Mouse (Mus musculus) midbrain, postnatal 0 days (tissue): ENCODE measurements at regions not wholly inside any gene's neighbourhood (a gene's known extent, or its start where the extent isn't known, plus 50 kb on each side); places are given as distances from the start of the nearest gene placed in this dataset.

Experiments
- ATAC-seq: fragments of 200-750 bp; cut with Nextera tagmentation; 2 replicates; pipeline ENCODE4 v1.8.0; 2017; ENCODE audit warnings: moderate number of reproducible peaks, mild to moderate bottlenecking, moderate TSS enrichment, moderate library complexity; ENCODE audit not compliant: low FRiP score
- DNase-seq: peaks from one replicate; pipeline ENCODE4 v3.0.0-alpha.2; 2015; ENCODE audit warnings: low spot score
- H3K27ac ChIP-seq: fragments of 300-500 bp; sonication (generic); 2 replicates; pipeline ENCODE4 v1.5.1; 2014; ENCODE audit warnings: low read depth, mild to moderate bottlenecking, low read length, mixed read lengths
- H3K27me3 ChIP-seq: fragments of 300-500 bp; sonication (generic); 2 replicates; pipeline ENCODE4 v1.6.1; 2014; ENCODE audit warnings: low read length, control low read depth, mixed read lengths; ENCODE audit not compliant: insufficient read depth
- H3K36me3 ChIP-seq: fragments of 300-500 bp; sonication (generic); 2 replicates; pipeline ENCODE4 v1.6.1; 2014; ENCODE audit warnings: low read length, control low read depth, mixed read lengths; ENCODE audit not compliant: insufficient read depth
- H3K4me1 ChIP-seq: fragments of 300-500 bp; sonication (generic); 2 replicates; pipeline ENCODE4 v1.6.1; 2014; ENCODE audit warnings: mild to moderate bottlenecking, control low read depth, antibody characterized with exemption, low read length, mixed read lengths; ENCODE audit not compliant: insufficient read depth
- H3K4me2 ChIP-seq: fragments of 300-500 bp; sonication (generic); 2 replicates; pipeline ENCODE4 v1.6.1; 2014; ENCODE audit warnings: low read depth, mild to moderate bottlenecking, low read length, mixed read lengths; ENCODE audit not compliant: poor library complexity, severe bottlenecking
- H3K4me3 ChIP-seq: fragments of 300-500 bp; sonication (generic); 2 replicates; pipeline ENCODE4 v1.5.1; 2014; ENCODE audit warnings: low read depth, mild to moderate bottlenecking, low read length, moderate library complexity
- H3K9ac ChIP-seq: fragments of 300-500 bp; sonication (generic); replicated peaks from 2 replicates; pipeline ENCODE4 v1.6.1; 2014; ENCODE audit warnings: mild to moderate bottlenecking, low read length, moderate library complexity, mixed read lengths; ENCODE audit not compliant: poor library complexity, severe bottlenecking
- H3K9me3 ChIP-seq: fragments of 300-500 bp; sonication (generic); 2 replicates; pipeline ENCODE4 v1.6.1; 2016; ENCODE audit warnings: low read length, control low read depth
- CTCF ChIP-seq: IDR thresholded peaks from 2 replicates; pipeline ENCODE4 v1.5.1; 2016; ENCODE audit warnings: antibody characterized with exemption, mild to moderate bottlenecking
- WGBS: fragments of 180-500 bp; shearing (Covaris S2); extraction: QIAGEN DNeasy Blood & Tissue Kit; methylation state at CpG from one replicate; pipeline ENCODE4 v1.1.7; 2014; 5-methylcytosine and 5-hydroxymethylcytosine counted together

- Histone ChIP-seq H3K27ac (no peak overlapping the region), H3K4me3 (no peak overlapping the region), H3K9ac (no peak overlapping the region), H3K27me3 (no peaks in the 10 kb centered on the region), H3K4me2 (no peak overlapping the region), H3K36me3 (no peaks in the 10 kb centered on the region), H3K9me3 (no peaks in the 10 kb centered on the region), H3K4me1 (no peaks in the 10 kb centered on the region; the same call in 1 of the 2 replicates)
- no peak for TF ChIP-seq CTCF
- DNase-seq: no peak
- WGBS: 28% methylated on average over 3 of the region's 3 CpGs
- ATAC-seq: no peak
Measured at GRCm38 (mm10) chr8:46920071-46920470, 66.6 kb upstream of the Enpp6 start.

DNA sequence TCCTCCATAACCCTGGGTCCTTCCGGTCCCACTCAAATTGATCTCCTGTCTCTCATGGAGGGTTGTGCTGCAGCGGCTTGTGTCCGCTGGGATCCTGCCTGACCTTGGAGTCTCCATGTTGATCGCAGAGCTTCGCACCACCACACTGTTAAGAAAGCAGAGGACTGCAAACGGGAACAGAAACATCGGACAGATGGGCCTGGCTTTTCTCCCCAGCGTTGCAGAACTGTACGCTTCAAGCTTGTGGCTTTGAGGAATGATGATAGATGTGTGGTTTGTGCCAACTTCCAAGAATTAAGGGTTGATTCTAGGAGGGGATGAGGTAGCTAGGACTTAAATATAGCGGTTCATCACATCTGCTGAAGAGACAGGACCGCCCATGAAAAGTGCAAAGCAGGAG is 65.6 kb upstream of the Enpp6 start:
- Histone ChIP-seq H3K4me3 (no peak overlapping the region), H3K27me3 (no peaks in the 10 kb centered on the region), H3K4me2 (no peak overlapping the region), H3K9ac (no peak overlapping the region), H3K36me3 (no peaks in the 10 kb centered on the region), H3K27ac (no peak overlapping the region), H3K4me1 (no peaks in the 10 kb centered on the region; the same call in 1 of the 2 replicates), H3K9me3 (no peaks in the 10 kb centered on the region)
- ATAC-seq: no peak
- DNase-seq: no peak
- TF ChIP-seq CTCF: no peak
- 98% methylated on average over 11 of the region's 11 CpGs for WGBS

DNA sequence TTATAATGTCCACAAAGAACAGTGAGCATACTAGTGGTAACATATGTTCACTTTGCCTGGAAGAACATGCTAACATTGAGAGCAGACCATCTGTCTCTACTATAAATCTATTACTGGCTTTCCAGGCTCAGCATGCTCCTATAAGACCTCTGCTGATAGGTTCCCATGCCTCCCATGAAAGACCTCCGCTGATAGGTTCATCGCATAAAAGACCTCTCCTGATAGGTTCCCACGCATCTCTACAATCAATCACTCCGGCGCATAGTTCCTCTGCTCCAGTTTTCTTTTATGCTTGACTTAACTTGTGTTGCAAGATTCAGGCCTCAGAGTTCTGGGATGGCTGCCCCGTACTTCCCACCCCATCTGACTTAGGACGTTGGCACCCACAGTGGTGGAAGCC is 65.1 kb upstream of the Enpp6 start:
- 91% methylated on average over 7 of the region's 7 CpGs for WGBS
- Histone ChIP-seq H3K4me3 (no peak overlapping the region), H3K36me3 (no peaks in the 10 kb centered on the region), H3K27me3 (no peaks in the 10 kb centered on the region), H3K9ac (no peak overlapping the region), H3K4me1 (no peaks in the 10 kb centered on the region; the same call in 1 of the 2 replicates), H3K9me3 (no peaks in the 10 kb centered on the region), H3K4me2 (no peak overlapping the region), H3K27ac (no peak overlapping the region)
- peak; percentile 60 for DNase-seq
- TF ChIP-seq CTCF: no peak
- ATAC-seq: no peak

DNA sequence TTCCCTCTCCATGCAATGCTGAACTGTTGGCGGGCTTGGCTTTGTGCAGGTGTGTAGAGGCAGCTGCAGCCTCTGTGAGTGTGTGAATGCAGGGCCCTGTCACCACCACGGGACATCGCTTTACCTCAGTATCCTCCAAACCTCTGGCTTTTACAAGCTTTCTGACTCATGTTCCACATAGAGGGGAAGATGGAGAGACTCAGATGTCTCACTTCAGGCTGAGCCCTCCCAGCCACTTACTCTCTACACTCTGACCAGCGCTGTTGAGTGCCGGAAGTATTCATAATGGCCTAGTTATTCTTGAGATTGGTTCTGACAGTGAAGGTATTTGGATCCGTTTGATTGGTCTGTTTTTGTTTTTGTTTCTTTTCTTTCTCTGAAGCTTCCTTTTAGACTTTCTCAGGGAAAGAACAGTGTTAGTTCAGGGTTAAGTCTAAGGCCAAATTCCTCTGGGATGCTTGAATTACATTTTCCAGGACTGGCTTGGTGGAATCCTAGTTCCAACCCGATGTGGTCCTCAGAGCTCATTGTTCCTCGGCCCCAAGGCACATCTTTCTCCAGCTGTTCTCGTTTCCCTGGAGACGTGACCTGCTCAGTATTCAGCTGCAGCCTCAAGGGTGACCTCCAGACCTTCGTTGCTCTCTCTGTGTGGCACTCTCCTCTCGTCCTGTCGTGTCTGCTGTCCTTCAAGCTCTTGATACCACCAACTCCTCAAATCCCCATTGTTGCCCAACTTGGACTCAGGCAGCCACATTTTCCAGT is 61.7 kb upstream of the Enpp6 start:
- ATAC-seq: no peak
- DNase-seq: no peak
- Histone ChIP-seq H3K9ac (no peak overlapping the region), H3K4me1 (no peaks in the 10 kb centered on the region; the same call in 1 of the 2 replicates), H3K27ac (no peak overlapping the region), H3K4me3 (no peak overlapping the region), H3K4me2 (no peak overlapping the region), H3K27me3 (no peaks in the 10 kb centered on the region), H3K9me3 (no peaks in the 10 kb centered on the region), H3K36me3 (no peaks in the 10 kb centered on the region)
- no peak for TF ChIP-seq CTCF
- 18% methylated on average over 13 of the region's 13 CpGs for WGBS

GRCm38 (mm10) chr8:46928718-46929117 is 58.0 kb upstream of the Enpp6 start:
- no peak overlapping the region for H3K4me3 ChIP-seq
- no peaks in the 10 kb centered on the region; the same call in 1 of the 2 replicates for H3K4me1 ChIP-seq
- WGBS: 75% methylated on average over 6 of the region's 6 CpGs
- H3K36me3 ChIP-seq: no peaks in the 10 kb centered on the region
- DNase-seq (no peak), ATAC-seq (no peak)
- no peaks in the 10 kb centered on the region for H3K9me3 ChIP-seq
- no peaks in the 10 kb centered on the region for H3K27me3 ChIP-seq
- H3K27ac ChIP-seq: no peak overlapping the region
- no peak overlapping the region for H3K9ac ChIP-seq
- TF ChIP-seq CTCF: no peak
- no peak overlapping the region for H3K4me2 ChIP-seq

DNA sequence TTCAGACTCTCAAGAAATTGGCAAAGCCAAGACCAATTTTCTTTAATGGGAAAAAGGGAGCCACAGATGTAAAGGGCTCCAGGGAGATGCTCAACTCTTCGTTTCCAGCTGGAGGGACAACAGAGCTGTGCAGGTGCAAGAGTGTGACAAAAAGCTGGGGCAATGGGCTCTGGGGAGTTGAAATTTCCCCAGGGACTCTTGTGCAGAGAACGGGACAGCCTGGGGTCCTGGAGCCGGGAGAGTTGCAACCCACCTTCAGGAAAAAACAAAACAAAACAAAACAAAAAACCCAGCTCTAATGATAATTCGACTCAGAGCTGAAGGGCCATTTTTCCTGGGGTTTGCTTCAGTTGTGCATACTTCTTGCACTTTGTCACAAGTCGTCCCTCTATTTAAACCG is 57.0 kb upstream of the Enpp6 start:
- ATAC-seq (no peak), DNase-seq (no peak)
- Histone ChIP-seq H3K36me3 (no peaks in the 10 kb centered on the region), H3K9ac (no peak overlapping the region), H3K4me3 (no peak overlapping the region), H3K27me3 (no peaks in the 10 kb centered on the region), H3K27ac (no peak overlapping the region), H3K4me1 (no peaks in the 10 kb centered on the region; the same call in 1 of the 2 replicates), H3K9me3 (no peaks in the 10 kb centered on the region), H3K4me2 (no peak overlapping the region)
- no peak for TF ChIP-seq CTCF
- 82% methylated on average over 6 of the region's 6 CpGs for WGBS
